Mouse (Mus musculus): ENCODE results near the gene Gpc1. TPM values are rescaled to one million over a fixed set of nuclear protein-coding genes. Genes with fewer than 3 reads are reported as not detected.

Gene Gpc1
- total RNA-seq, 4 experiments from 2014 or later = 120 to 145 (median 132) TPM

DNA sequence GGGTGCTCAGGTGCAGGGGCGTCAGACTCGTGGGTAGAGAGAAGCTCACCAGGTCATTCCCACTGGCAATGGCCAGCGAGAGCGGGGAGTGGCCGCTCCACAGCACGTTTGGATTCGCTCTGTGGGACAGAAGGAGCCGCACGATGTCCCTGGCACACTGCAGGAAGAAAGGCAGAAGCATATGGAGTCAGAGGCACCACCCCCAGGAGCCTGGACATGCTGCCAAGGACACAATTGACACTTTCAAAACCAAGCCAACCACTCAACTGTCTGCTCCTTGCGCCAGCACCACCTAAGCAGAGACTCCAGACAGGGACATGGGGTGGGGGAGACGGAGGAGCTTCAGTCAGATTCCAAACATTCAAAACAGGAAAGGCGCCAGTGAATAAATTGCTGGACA is 47.8 kb downstream of the Gpc1 start:
- DNase-seq (ENCODE audit: low spot score in 2 of 2) = peak; percentile 46 to 71

DNA sequence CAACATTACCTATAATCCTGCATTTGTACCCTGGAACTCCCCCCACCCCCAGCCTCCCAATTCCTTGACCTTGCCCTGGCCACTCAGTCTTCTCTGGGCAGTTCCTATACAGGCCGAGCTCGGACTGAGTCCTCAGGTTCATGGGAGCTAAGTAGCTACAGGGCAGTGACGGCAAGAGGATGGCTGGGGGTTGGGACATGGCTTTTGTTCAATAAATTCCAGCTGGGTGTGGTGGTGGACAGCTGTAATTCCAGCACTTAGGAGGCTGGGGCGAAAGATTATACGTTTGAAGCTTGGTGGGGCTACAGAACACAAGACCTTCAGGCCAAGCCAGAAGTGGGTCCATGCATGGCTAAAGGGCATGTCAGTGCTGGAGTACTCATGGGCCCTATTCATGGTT is 48.7 kb downstream of the Gpc1 start:
- DNase-seq (ENCODE audit: low spot score in 2 of 2) = no peak

DNA sequence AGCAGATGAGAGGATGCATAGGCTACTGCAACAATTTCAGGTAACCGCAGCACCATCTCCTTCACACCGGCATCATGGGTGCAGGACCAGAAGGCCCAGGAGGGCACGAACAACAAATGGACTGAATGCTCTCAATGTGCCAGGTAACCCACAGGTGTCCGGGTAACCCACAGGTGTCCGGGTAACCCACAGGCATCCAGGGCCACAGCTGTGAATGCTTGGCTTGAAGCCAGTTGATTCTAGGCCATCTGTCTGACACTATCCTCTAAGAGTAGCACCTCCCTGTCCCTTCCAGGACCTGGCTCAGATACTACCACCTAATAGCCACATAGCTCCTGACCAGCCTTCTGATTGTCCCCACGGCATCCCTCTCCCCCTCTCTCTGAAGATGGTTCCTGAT is 50.5 kb downstream of the Gpc1 start:
- DNase-seq (ENCODE audit: low spot score in 2 of 2) = no peak

DNA sequence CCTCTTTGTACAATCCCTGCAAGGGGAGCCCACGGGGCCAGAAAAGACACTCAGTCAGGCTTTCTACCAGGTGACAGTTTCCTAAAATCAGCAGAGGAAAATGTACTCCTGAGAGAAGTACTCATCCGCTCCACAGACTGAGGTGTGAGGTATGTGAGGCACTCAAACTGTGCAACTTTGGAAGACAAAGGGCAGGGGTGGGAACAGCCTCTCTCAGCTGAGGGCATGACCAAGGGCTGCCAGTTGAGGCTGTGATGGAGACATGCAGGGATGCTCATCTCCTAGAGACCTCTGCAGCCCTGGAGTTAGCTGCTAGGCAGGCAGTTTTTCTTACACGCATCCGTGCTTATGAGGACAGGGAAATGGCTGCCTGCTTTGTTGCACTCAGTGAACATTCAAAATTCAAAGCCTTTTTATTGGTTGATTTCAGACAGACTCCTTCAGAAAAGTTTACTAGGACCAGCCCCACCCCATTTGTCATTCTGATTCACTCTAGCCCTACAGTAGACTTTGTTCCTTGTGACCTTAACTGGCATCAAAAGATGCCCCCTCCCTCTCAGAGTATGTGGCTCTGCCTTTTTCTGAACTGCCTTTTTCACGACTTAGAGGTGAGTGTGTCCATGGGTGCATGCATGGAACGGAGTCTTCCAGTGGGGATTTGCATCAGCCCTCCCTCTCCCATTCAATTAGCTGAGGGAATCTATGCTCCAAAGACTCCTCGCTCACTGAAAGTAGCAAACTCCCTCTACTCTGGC is 57.6 kb downstream of the Gpc1 start:
- no peak for DNase-seq (ENCODE audit: low spot score in 2 of 2)

DNA sequence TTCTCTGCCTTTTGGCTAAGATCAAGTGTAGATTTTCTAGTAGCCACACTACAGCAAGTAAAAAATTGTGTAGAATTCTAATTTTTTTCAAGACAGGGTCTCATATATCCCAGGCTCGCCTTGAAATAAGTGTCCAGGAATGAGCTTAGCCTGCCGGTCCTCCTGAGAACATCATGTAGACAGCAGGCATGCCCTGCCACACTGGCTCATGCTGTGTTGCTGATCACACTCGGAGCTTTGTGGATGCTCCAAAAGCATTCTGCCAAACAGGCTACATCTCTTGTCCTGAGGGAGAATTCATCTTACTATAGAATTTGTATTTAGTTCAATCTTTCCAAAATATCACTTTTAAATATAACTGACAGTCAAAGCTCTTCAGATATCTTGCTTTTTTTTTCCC is 61.3 kb downstream of the Gpc1 start:
- DNase-seq (ENCODE audit: low spot score in 2 of 2) = no peak

DNA sequence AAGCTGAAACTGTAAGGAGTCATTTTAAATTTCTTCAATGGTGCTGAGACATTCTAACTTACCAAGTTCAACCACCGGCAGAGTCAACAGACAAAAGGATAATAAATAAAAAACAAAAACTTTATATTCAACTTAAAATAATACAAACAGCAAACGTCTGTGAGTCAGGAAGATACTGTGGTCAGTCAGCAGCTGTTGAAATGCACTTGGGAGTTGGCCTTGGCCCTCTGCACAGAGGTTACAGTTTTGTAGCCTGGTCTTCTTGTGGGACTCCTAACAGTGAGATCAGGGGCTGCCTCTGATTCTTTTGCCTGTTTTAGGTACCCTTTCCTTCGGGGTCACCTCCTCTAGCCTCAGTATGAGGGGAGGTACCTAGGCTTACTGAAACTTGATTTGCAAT is 62.5 kb downstream of the Gpc1 start:
- no peak for DNase-seq (ENCODE audit: low spot score in 2 of 2)

DNA sequence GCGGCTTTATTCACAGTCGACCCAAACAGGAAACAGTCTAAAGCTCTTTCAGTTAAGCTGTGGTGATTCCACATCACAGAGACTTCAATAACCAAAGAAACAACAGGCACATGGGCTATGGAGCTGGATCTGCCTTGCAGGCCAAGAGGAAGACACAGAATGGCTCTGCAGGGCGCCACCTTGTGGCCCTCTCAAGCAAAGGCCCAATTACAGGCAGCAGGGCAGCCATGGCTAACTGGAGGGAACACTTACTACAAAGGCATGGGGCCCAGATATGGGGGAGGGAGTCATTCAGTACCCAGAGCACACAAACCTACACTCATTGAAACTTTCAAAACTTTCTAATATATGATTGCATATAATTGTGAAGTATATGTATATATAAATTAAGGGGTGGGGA is 63.6 kb downstream of the Gpc1 start:
- DNase-seq (ENCODE audit: low spot score in 2 of 2) = peak; percentile 80 to 85

DNA sequence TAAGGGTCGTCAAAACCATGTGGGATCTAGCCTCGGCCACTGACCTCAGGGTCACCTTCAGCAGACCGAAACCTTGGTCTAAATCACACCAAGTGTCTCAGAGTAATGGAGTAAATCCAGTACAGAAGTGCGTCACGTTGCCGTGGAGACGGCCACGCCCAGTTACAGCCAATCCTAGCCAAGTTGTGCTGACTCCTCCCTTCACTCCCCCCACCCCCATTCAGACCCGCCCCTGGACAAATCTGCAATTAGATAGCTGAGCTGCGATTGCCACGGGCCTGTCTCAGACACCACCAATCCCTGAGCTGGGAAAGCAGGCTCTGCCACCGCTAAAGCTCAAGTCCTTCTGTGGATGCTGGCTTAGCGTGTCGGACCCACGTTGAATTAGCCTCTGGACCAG is 71.3 kb downstream of the Gpc1 start, which contains the start of gene Ankmy1:
TSS of gene Ankmy1 (minus strand) at position 121 of the 400 bp plus-strand sequence.
- DNase-seq (ENCODE audit: low spot score in 2 of 2) = peak in 1 of 2 experiments; percentile 63

DNA sequence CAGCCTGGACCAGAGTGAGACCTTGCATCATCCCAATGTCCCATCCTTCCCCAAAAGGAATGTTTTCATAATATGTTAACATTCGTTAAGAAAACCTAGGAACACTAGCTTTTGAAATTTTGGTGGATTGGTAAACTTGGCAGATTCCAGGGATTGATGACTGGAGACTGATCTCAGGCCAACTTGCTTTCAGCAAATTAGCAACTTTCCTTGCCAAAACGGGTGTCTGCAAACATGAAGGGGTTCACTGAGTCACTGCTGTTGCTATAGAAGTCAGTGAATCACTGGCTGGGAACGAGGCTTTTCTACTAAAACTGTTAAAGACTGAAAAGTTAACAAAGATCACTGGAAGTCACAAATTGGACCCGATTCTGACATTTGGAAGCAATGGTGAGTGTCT is 72.2 kb downstream of the Gpc1 start:
- DNase-seq (ENCODE audit: low spot score in 2 of 2) = no peak

DNA sequence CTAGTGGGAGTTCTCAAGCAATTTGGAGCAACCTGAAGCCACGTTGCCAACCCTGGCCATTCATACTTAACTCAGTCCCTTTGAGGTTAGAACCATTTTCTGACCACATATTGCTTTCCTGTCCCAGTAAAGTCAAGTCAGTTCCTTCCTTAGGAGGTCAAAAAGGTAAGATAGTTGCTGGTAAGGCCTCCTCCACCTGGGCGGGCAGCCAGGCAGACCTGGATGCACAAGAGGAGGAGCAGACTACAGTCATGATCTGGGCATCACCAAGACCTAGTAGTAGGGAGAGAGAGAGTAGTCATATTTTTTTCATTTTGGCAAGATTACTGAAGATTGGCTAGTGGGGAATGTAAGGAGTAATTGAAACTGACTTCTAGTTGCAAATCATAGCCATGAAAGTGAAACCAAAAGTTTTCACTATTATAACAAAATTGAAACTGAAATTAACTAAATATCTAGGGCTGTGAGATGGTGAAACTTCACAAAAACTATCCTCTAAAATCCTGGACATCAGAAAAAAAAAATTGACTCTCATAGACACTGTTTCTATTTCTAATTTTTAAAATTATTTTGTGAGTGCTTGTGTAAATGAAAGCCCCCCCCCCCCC is 74.4 kb downstream of the Gpc1 start:
- no peak for DNase-seq (ENCODE audit: low spot score in 2 of 2)

DNA sequence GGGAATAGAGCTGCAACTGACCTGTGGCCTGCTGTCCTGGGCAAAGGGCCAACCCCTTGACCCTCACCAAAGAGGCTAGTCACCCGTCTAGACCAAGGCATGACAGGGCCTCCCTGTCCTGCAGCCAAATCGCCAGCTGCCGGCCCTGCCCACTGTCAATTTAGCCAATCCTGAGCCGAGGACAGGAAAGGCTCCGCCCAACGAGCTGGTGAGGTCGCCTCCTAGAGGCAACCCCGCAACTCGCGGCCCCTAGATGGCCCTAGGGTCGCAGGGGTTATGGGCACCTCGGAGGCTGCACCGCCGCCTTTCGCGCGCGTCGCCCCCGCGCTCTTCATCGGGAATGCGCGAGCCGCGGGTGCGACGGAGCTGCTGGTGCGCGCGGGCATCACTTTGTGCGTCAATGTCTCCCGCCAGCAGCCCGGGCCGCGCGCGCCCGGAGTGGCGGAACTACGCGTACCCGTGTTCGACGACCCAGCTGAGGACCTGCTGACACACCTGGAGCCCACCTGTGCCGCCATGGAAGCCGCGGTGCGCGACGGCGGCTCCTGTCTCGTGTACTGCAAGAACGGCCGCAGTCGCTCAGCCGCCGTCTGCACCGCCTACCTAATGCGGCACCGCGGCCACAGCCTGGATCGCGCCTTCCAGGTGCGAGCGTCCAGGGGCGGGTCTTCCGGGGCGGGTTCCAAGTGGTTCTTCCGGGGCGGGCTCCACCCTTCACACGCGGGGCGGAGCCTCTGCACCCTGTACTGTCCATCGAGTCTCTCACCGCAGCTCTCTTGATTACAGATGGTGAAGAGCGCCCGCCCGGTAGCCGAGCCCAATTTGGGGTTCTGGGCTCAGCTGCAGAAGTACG is 75.6 kb downstream of the Gpc1 start, which contains the start of gene Dusp28:
TSS of gene Dusp28 (plus strand) at position 203 of the 853 bp plus-strand sequence.
- peak; percentile 83 to 89 for DNase-seq (ENCODE audit: low spot score in 2 of 2)

DNA sequence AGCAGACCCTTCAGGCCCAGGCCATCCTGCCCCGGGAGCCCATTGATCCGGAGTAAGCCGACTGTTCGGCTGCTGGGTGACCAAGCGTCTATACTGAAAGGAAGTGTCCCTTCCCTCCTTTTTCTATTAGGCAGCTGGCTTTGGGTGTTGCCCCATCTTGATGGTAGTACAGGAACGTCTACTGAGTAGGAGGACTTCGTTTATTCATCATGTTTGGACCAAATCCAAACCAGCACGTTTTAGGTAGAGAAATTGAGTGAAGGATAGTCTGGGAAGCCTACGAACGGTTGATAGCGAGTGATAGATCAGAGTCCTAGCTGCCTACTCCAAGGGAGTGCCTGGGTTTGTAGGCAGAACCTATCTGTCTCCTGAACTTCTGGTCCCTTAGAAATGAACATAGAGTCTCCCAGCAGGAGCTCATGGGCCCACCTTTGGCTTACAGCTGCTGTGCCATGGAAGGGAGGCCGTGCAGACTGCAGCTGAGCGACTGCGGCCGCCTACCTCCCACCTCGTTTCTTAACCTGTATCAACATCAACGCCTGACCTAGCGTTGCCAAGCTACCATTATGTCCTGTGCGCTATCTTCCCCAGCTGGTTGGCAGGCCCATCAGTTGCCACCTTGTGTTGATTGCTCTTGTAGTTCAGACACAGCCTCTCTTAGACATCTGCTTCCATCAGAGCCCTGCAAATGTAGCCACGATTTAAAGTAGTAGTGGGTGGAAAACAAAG is 76.4 kb downstream of the Gpc1 start:
- no peak for DNase-seq (ENCODE audit: low spot score in 2 of 2)

DNA sequence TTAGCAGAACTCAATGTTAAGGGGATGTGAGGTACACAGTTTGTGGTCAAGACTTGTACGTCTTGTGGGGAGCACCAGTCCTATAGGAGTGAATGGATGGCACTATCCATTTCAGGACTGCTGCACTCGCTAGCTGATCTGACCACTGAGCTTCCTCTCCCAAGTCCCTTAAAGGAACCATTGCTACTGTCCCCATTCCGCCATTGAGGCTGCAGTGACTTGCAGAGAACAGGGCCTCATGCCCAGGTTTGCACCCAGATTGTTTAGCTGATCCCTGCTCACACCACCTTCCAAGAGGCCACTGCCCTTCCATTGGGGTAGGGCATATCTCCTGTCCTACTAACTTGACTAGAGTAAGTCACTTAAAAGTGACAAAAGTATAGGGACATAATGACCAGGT is 77.2 kb downstream of the Gpc1 start:
- no peak for DNase-seq (ENCODE audit: low spot score in 2 of 2)

DNA sequence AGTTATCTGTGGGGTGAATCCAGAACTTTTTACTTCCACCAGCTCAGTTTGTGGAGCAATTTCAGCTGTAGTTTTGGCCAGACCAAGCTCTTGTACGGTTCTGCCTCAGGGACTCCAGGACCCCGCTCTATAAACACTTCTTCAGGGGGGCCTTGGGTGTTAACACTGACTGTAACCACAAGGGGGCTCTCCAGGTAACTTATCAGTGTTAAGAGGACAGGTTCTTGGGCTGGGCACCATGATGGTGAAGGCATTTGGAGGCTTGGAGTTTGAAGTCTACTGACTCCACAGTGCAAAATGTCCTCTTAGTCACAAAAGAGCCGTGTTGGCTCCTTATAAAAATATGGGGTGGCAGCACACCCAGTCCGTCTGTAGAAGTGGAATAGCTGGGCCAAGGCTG is 77.6 kb downstream of the Gpc1 start:
- DNase-seq (ENCODE audit: low spot score in 2 of 2) = no peak

Small RNA genes lying within 50 kb of the gene (microRNA-seq; reads per million reads assigned to microRNA genes)
- gene Mir149 = 2,860 to 5,493 reads per million in 2 experiments

Other genes with a start within 250 kb of the Gpc1 start
- gene Olfr1412, start 245.9 kb upstream of the Gpc1 start, total RNA-seq (2022) = not detected
- gene Olfr1411, start 237.2 kb upstream of the Gpc1 start, total RNA-seq (2022) = not detected
- not detected for gene Olfr1410, start 225.9 kb upstream of the Gpc1 start, total RNA-seq (2022)
- gene Olfr12, start 213.9 kb upstream of the Gpc1 start, total RNA-seq (2022) = under 1 TPM in 1 of 4 experiments, not detected in 3; 0.08 TPM
- 100 to 1,000 TPM; 287 to 341 (median 310) TPM for gene Cops9, start 189.7 kb upstream of the Gpc1 start, total RNA-seq (2022)
- 1 to 10 TPM in 3 of 4 experiments, under 1 TPM in 1; 0.51 to 2.3 (median 1.8) TPM for gene Otos, start 182.8 kb upstream of the Gpc1 start, total RNA-seq (2022)
- under 1 TPM; 0.31 to 0.37 (median 0.36) TPM for gene Ankmy1, start 71.3 kb downstream of the Gpc1 start, total RNA-seq (2022)
- 10 to 100 TPM; 13.9 to 16.5 (median 15.6) TPM for gene Dusp28, start 75.3 kb downstream of the Gpc1 start, total RNA-seq (2022)
- gene Rnpepl1, start 79.1 kb downstream of the Gpc1 start, total RNA-seq (2022) = 10 to 100 TPM; 38.0 to 46.2 (median 44.3) TPM
- gene Capn10, start 102.7 kb downstream of the Gpc1 start, total RNA-seq (2022) = 10 to 100 TPM; 39.9 to 46.3 (median 43.1) TPM
- under 1 TPM in 3 of 4 experiments, not detected in 1; 0.39 to 0.61 (median 0.51) TPM for gene Gpr35, start 119.2 kb downstream of the Gpc1 start, total RNA-seq (2022)
- gene Aqp12, start 174.7 kb downstream of the Gpc1 start, total RNA-seq (2022) = not detected

Data from layer of hippocampus, adult 8-10 months (tissue).